13 mouse cellular contexts compared by ENCODE assay signal in the genomic region with DNA sequence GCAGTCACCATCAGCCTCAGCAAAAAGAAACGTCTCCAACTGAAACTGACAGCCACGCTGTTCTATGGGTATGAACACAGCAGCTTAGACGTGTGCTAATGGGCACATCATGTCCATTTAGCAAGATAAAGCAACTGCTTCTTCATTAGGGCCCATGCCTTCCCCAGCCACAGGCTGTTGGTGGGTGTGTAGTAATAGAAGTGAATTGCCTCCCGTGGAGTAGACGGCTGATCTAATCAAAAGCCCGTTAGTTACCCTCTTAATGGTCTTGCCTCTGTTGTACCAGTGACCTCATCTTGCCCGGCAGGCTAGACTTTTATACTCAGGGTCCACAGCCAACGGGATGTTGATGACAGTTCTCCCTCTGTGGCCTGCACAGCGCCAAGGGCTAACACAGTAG. TPM values are rescaled to one million over a fixed set of nuclear protein-coding genes. Genes with fewer than 3 reads are reported as not detected.
"Had no signal": no experiment of that assay in that cellular context is flagged by ENCODE, and none has a peak within 500 bp of the region (broad histone marks: within the 10 kb centered on the region; RNA-seq: fewer than 3 reads in every experiment).

No protein-coding gene starts in this region.

- H3K27me3 ChIP-seq: liver, embryonic 15.5 days; neural tube, embryonic 12.5 days had no signal

- H3K4me1 ChIP-seq: liver, embryonic 15.5 days; midbrain, embryonic 13.5 days had no signal

- H3K4me2 ChIP-seq: liver, embryonic 11.5 days; liver, embryonic 15.5 days; midbrain, embryonic 13.5 days; neural tube, embryonic 12.5 days had no signal

- ATAC-seq: lung, postnatal 0 days; midbrain, embryonic 13.5 days had no signal

- H3K36me3 ChIP-seq: liver, embryonic 15.5 days; midbrain, embryonic 13.5 days; neural tube, embryonic 12.5 days had no signal

- H3K9me3 ChIP-seq: liver, embryonic 15.5 days; midbrain, embryonic 13.5 days; neural tube, embryonic 12.5 days had no signal

- H3K9ac ChIP-seq: liver, embryonic 15.5 days; midbrain, embryonic 13.5 days; neural tube, embryonic 12.5 days had no signal

- H3K4me3 ChIP-seq: liver, embryonic 15.5 days; midbrain, embryonic 13.5 days; neural tube, embryonic 12.5 days had no signal

- H3K27ac ChIP-seq: liver, embryonic 15.5 days; midbrain, embryonic 13.5 days; neural tube, embryonic 12.5 days had no signal

- DNase-seq: kidney, postnatal 10 days; left cerebral cortex, postnatal 4 days; lung, adult 2 months; lung, postnatal 36 days; right cerebral cortex, adult 18-20 months; right cerebral cortex, postnatal 25 days; thymus, postnatal 36 days had no signal

RNA-seq across cellular contexts. Expression of gene Hrh2, which starts 7.1 kb away (rescaled TPM):
- polyA plus RNA-seq: kidney, embryonic 14.5 days had no signal
